Mouse (Mus musculus) lung, embryonic 16.5 days (tissue): ENCODE results near the gene Cys1. TPM values are rescaled to one million over a fixed set of nuclear protein-coding genes. Genes with fewer than 3 reads are reported as not detected.

ENCODE experiments used
- ATAC-seq: fragments of 200-750 bp; cut with Nextera tagmentation; 2 replicates; pipeline ENCODE4 v1.8.0; 2017; ENCODE audit warnings: low read depth, mild to moderate bottlenecking, moderate library complexity
- H3K27ac ChIP-seq: fragments of 300-500 bp; sonication (generic); 2 replicates; pipeline ENCODE4 v1.5.1; 2014; ENCODE audit warnings: mild to moderate bottlenecking, control low read depth, low read length
- H3K27me3 ChIP-seq: fragments of 300-500 bp; sonication (generic); 2 replicates; pipeline ENCODE4 v1.6.1; 2014; ENCODE audit warnings: low read depth, low read length, mixed read lengths; ENCODE audit not compliant: control insufficient read depth, insufficient read depth
- H3K36me3 ChIP-seq: fragments of 300-500 bp; sonication (generic); 2 replicates; pipeline ENCODE4 v1.6.1; 2014; ENCODE audit warnings: low read length; ENCODE audit not compliant: control insufficient read depth, insufficient read depth
- H3K4me1 ChIP-seq: fragments of 300-500 bp; sonication (generic); replicated peaks from 2 replicates; pipeline ENCODE4 v1.6.1; 2014; ENCODE audit warnings: low read length, mixed read lengths; ENCODE audit not compliant: control insufficient read depth, insufficient read depth
- H3K4me2 ChIP-seq: fragments of 300-500 bp; sonication (generic); 2 replicates; pipeline ENCODE4 v1.6.1; 2014; ENCODE audit warnings: low read depth, low read length, control low read depth
- H3K4me3 ChIP-seq: fragments of 300-500 bp; sonication (generic); 2 replicates; pipeline ENCODE4 v1.5.1; 2014; ENCODE audit warnings: mild to moderate bottlenecking, low read length, control low read depth
- H3K9ac ChIP-seq: fragments of 300-500 bp; sonication (generic); 2 replicates; pipeline ENCODE4 v1.6.1; 2014; ENCODE audit warnings: low read length, control low read depth
- H3K9me3 ChIP-seq: fragments of 300-500 bp; sonication (generic); 2 replicates; pipeline ENCODE4 v1.6.1; 2016; ENCODE audit warnings: low read length; ENCODE audit not compliant: control insufficient read depth
- WGBS: fragments of 180-500 bp; shearing (Covaris S2); extraction: QIAGEN DNeasy Blood & Tissue Kit; methylation state at CpG from one replicate; pipeline ENCODE4 v1.1.7; 2014; 5-methylcytosine and 5-hydroxymethylcytosine counted together
- polyA plus RNA-seq: library from polyadenylated mRNA; unstranded; fragments of >200 nt; fragmentation: Nextera tagmentation; extraction: Ambion mirVana; gene quantifications from 2 replicates; pipeline ENCODE4 v1.2.1, GENCODE M21; 2015

Gene Cys1
- 1.6 and 2.4 TPM in 2 replicates for polyA plus RNA-seq

DNA sequence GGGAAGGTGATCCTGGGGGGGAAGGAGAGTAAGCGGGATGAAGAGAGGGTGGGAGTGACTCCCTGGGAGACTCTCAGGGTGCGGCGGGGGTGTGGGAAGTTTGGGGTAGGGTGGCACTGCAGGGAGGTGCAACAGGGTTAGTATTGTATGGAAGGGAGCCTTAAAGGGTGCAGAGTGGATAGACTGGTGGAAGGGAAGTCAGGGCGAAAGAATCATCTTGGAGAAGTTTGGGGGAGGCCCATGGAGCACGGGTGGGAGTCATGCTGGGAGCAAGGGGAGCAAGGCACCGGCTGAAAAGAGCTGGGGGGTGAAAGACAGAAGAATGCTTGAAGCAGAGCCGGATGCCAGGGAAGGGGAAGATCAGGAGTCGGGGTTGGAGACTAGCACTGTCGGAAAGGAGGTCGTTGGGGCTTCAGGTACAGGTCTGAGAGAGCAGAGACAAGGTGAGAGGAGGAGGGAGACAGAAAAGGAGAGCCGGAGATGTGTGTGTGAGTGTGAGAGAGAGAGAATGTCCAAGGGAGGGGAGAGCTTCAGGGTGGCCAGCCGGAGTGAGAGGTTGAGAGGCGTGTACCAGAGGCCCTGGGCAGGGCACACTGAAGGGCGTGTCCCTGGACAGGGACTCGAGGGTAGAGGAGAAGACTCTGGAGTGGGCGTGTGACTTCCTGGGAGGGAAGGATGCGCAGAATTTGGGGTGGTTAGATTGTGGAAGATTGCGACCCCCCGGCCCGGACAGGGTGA, at the start of gene Cys1:
Gene Cys1 (minus strand): TSS at position 528 of the 738 bp plus-strand sequence.
- ATAC-seq: peak; percentile 36
- H3K27ac ChIP-seq: peak within 1 kb of the TSS; percentile 85
- H3K9ac ChIP-seq: peak within 1 kb of the TSS; percentile 78
- H3K4me1 ChIP-seq: peaks cover 16% of the 10 kb centered on the region
- H3K9me3 ChIP-seq: no peaks in the 10 kb centered on the region
- H3K4me2 ChIP-seq: peak within 1 kb of the TSS; percentile 96
- peak within 1 kb of the TSS; percentile 60 for H3K4me3 ChIP-seq
- H3K36me3 ChIP-seq: no peaks in the 10 kb centered on the region
- peaks cover 5% of the 10 kb centered on the region; the same call in 1 of the 2 replicates for H3K27me3 ChIP-seq
- WGBS: 7% methylated on average over 20 of the region's 20 CpGs

GRCm38 (mm10) chr12:24724369-24724768, 42.8 kb upstream of the Cys1 start:
- Histone ChIP-seq H3K27ac (peak overlapping the region; percentile 86), H3K9ac (peak overlapping the region; percentile 39; the same call in 1 of the 2 replicates), H3K4me1 (peaks cover 13% of the 10 kb centered on the region), H3K4me2 (peak overlapping the region; percentile 34; the same call in 1 of the 2 replicates), H3K9me3 (peaks cover under 1% of the 10 kb centered on the region; the same call in 1 of the 2 replicates), H3K27me3 (no peaks in the 10 kb centered on the region), H3K4me3 (no peak overlapping the region), H3K36me3 (no peaks in the 10 kb centered on the region)
- ATAC-seq: peak; percentile 95
- WGBS: 15% methylated on average over 2 of the region's 2 CpGs

DNA sequence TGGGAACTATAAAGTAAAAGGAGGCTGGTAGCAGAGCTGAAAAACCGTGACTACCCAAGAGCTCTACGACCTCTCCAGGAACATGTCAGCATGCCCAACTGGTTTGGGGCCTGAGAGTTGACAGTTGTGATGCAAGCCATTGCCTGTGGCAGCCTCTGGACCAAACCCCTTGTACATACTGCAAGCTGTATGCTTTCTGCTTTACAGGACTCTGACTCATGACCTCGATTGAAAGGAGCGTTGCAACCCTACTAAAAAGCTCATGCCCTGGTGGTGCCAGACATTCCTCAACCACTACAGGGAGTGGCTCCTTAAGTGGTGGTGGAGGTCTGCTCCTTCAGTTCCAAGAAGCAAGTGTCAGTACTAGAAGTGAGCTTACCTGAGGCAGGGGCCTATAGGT, 42.2 kb upstream of the Cys1 start:
- ATAC-seq: peak; percentile 90
- Histone ChIP-seq H3K36me3 (no peaks in the 10 kb centered on the region), H3K9me3 (no peaks in the 10 kb centered on the region), H3K27ac (peak overlapping the region; percentile 86), H3K4me2 (no peak overlapping the region), H3K27me3 (no peaks in the 10 kb centered on the region), H3K4me3 (no peak overlapping the region), H3K4me1 (peaks cover 13% of the 10 kb centered on the region), H3K9ac (no peak overlapping the region)
- WGBS: 40% methylated on average over 4 of the region's 4 CpGs

DNA sequence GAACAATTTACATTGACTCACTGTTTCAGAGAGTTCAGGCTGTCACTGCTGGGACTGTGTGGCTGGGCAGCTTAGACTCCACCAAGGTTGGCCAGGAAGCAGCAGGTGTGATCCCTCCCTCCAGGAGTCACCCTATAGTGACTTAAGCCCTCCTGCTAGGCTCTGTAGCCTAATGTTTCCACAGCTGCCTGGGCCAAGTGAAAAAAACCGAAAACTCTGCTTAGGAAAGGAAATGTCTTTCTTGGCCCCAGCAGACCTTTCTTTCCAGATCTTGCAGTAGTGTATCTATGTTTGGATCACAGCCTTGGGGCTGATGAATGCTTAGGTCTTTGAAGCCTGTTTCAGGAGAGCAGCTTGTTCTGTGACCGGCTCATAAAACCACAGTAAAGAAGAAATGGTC, 41.8 kb upstream of the Cys1 start:
- H3K9ac ChIP-seq: no peak overlapping the region
- H3K4me1 ChIP-seq: peaks cover 13% of the 10 kb centered on the region
- H3K27me3 ChIP-seq: no peaks in the 10 kb centered on the region
- no peak overlapping the region for H3K4me2 ChIP-seq
- WGBS: 32% methylated on average over 2 of the region's 2 CpGs
- 0 out of 2 replicates have a peak, but pooled peaks have one; percentile 43 for ATAC-seq
- no peak overlapping the region for H3K4me3 ChIP-seq
- H3K9me3 ChIP-seq: no peaks in the 10 kb centered on the region
- no peaks in the 10 kb centered on the region for H3K36me3 ChIP-seq
- peak overlapping the region; percentile 86 for H3K27ac ChIP-seq

DNA sequence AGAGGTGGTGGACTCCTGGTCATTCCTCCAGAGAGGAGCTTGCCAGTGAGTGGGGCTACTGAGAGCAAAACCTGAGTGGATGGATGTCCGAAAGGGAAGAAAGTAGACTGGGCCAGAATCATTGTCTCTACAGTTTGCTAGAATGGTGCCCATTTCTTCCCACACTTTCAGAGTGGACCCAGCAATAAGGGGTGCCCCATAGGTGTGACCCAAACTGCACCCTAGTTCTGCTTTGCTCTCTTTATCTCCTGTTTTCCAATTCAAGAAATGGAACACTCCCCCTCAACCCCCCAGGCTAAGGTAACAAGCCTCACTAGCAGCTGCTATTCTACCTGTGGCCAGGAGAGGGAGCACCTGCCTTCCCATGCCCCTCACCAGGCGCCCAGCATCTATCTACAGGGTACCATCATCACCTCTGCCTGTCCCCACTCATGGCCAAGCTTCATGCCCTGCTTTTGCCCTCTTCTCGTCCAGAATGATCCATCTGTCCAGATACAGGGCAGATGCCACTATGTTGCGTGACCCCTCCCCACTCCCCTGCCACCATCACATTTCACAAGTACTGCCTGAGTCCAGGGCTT, 35.2 kb upstream of the Cys1 start:
- Histone ChIP-seq H3K27ac (no peak overlapping the region), H3K4me2 (no peak overlapping the region), H3K27me3 (no peaks in the 10 kb centered on the region), H3K9me3 (no peaks in the 10 kb centered on the region), H3K36me3 (peaks cover 3% of the 10 kb centered on the region), H3K4me1 (peaks cover 10% of the 10 kb centered on the region), H3K4me3 (no peak overlapping the region), H3K9ac (no peak overlapping the region)
- ATAC-seq: peak; percentile 57
- WGBS: 45% methylated on average over 4 of the region's 4 CpGs

DNA sequence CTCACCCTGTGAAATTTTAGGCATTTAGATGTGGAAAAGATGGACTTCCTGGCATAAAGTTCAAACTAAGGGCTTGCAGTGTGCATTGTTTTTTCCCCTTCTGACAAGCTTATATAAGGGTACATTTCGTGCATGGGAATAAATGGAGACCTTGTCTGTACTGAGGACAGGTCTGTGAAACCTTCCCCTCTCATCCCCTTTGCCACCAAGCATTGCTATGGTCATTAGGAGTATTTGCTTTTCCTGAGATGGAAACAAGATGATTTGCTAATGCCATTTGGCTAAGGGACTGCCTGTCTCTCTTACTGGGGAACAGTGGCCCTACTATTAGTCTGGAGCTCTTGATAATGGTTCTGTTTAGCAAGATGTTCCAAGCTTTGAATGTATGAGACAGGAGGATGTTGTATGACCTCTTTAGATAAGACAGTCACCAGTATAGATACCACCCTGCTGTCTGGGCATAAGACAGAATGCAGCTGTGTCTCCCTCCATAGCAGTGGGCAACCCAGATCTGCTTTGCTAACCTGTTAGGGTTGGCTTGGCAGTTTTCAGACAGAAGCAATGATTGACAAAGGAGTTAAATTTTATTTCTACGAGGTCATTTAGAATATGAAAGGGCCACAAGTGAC, 33.8 kb upstream of the Cys1 start:
- Histone ChIP-seq H3K36me3 (peaks cover 10% of the 10 kb centered on the region), H3K4me3 (no peak overlapping the region), H3K27me3 (no peaks in the 10 kb centered on the region), H3K4me1 (peaks cover 16% of the 10 kb centered on the region), H3K4me2 (no peak overlapping the region), H3K27ac (no peak overlapping the region), H3K9ac (no peak overlapping the region), H3K9me3 (no peaks in the 10 kb centered on the region)
- ATAC-seq: no peak
- 68% methylated on average over 2 of the region's 2 CpGs for WGBS

- no peak for ATAC-seq
- Histone ChIP-seq H3K4me2 (no peak overlapping the region), H3K4me3 (no peak overlapping the region), H3K9ac (no peak overlapping the region), H3K9me3 (no peaks in the 10 kb centered on the region), H3K36me3 (peaks cover 10% of the 10 kb centered on the region), H3K27me3 (no peaks in the 10 kb centered on the region), H3K4me1 (peaks cover 18% of the 10 kb centered on the region), H3K27ac (no peak overlapping the region)
- 66% methylated on average over 5 of the region's 5 CpGs for WGBS
Measured at GRCm38 (mm10) chr12:24714579-24715255, 33.1 kb upstream of the Cys1 start.

DNA sequence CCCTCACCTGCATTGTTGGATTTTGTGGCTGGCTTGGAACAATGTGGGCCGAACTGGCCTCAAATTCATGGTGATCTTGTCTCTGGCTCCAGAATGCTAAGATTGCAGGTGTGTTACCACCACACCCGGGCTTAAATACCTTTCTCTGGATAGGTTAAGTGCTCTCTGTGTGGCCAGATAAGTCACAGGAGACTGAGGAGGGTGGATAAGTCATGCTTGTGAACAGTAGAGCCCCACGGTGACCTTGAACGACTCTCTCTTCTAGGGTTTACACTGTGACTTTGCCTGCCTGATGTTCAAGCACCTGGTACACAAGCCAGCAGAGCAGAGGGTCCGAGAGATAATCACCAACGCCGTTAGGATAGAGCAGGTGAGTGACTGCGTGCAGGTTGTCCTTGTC, 30.8 kb upstream of the Cys1 start:
- Histone ChIP-seq H3K4me2 (no peak overlapping the region), H3K27me3 (no peaks in the 10 kb centered on the region), H3K27ac (no peak overlapping the region), H3K4me1 (peaks cover 24% of the 10 kb centered on the region), H3K4me3 (no peak overlapping the region), H3K9ac (no peak overlapping the region), H3K9me3 (no peaks in the 10 kb centered on the region), H3K36me3 (peaks cover 10% of the 10 kb centered on the region)
- 57% methylated on average over 8 of the region's 8 CpGs for WGBS
- ATAC-seq: no peak

DNA sequence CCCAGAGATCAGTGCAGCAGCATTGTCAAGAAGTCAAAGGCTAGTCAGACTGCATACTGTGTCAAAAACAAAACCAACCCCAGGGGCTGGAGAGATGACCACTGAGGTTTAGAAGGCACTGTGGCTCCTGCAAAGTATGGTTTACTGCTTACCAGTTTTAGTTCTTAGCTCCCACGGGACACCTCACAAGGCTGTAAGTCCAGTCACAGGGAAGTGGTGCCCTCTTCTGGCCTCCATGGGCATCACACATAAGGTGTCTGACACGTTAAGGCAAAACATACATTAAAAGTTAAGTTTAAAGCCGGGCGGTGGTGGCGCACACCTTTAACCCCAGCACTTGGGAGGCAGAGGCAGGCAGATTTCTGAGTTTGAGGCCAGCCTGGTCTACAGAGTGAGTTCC, 29.1 kb upstream of the Cys1 start:
- Histone ChIP-seq H3K27ac (no peak overlapping the region), H3K9me3 (no peaks in the 10 kb centered on the region), H3K4me1 (peaks cover 32% of the 10 kb centered on the region), H3K9ac (peak overlapping the region; percentile 20; the same call in 1 of the 2 replicates), H3K4me2 (peak overlapping the region; percentile 81), H3K4me3 (0 out of 2 replicates have a peak overlapping the region, but pooled peaks have one; percentile 5), H3K36me3 (peaks cover 10% of the 10 kb centered on the region), H3K27me3 (no peaks in the 10 kb centered on the region)
- ATAC-seq: no peak
- WGBS: 56% methylated on average over 5 of the region's 5 CpGs
